Mouse (Mus musculus): ENCODE data around the gene Cep72. TPM values are rescaled to one million over a fixed set of nuclear protein-coding genes. Genes with fewer than 3 reads are reported as not detected.
"Not testable (repeated sequence)": the region's sequence is repeated elsewhere in the genome, so short reads cannot be mapped to it uniquely, and the experiment has no call there.

Gene Cep72
- polyA plus RNA-seq, 1 experiment = 11.1 TPM

- peak; percentile 93 for DNase-seq
- Histone ChIP-seq H3K27me3 (ENCODE audit: control insufficient read depth, insufficient read depth, low read length) (no peaks in the 10 kb centered on the region; the same call in 1 of the 2 replicates), H3K4me1 (replicated peaks; ENCODE audit: control insufficient read depth, insufficient read depth, low read length) (peaks cover 16% of the 10 kb centered on the region), H3K4me3 (ENCODE audit: control insufficient read depth, insufficient read depth, low read length) (peak within 1 kb of the TSS; percentile 40), H3K27ac (ENCODE audit: control insufficient read depth, insufficient read depth, low read length) (no peak within 1 kb of the TSS), H3K36me3 (ENCODE audit: control insufficient read depth, insufficient read depth, low read length) (no peaks in the 10 kb centered on the region)
- TF ChIP-seq POLR2A (IDR thresholded peaks at IDR 0.05; ENCODE audit: control insufficient read depth, extremely low read depth, insufficient read depth, low read length, poor library complexity) (no peak), CTCF (IDR thresholded peaks at IDR 0.05; ENCODE audit: borderline replicate concordance, control insufficient read depth, extremely low read depth, insufficient read depth, low read length, poor library complexity) (peak; percentile 38; the same call in 1 of the 2 replicates)
- WGBS = 1% methylated on average over 56 of the region's 56 CpGs
Observed at GRCm38 (mm10) chr13:74008948-74009718, 53.0 kb downstream of the Cep72 start, which contains the start of gene Tppp. Gene Tppp (plus strand): TSS chr13:74009407.

DNA sequence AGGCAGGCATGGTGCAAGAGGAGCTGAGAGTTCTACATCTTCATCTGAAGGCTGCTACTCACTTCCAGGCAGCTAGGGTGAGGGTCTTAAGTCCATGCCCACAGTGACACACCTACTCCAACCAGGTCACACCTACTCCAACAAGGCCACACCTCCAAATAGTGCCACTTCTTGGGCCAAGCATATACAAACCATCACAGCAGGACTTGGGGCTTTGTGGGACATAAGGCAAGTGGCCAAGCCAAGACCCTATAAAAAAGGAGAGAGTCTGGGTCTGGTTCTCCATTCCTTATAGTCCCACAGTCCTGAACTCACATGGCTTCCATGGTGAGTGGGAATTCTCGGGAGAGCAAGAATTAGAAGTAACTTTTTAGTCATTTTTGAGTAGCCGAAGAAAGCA, 53.9 kb downstream of the Cep72 start:
- H3K27me3 ChIP-seq (ENCODE audit: control insufficient read depth, insufficient read depth, low read length); H3K4me3 ChIP-seq (ENCODE audit: control insufficient read depth, insufficient read depth, low read length); H3K36me3 ChIP-seq (ENCODE audit: control insufficient read depth, insufficient read depth, low read length); H3K27ac ChIP-seq (ENCODE audit: control insufficient read depth, insufficient read depth, low read length); DNase-seq: not testable (repeated sequence)
- WGBS = 75% methylated on average over 2 of the region's 2 CpGs
- peaks cover 16% of the 10 kb centered on the region for H3K4me1 ChIP-seq (replicated peaks; ENCODE audit: control insufficient read depth, insufficient read depth, low read length)

GRCm38 (mm10) chr13:74006881-74007280, 55.2 kb downstream of the Cep72 start:
- 86% methylated on average over 4 of the region's 4 CpGs for WGBS
- H3K36me3 ChIP-seq (ENCODE audit: control insufficient read depth, insufficient read depth, low read length); DNase-seq; H3K27me3 ChIP-seq (ENCODE audit: control insufficient read depth, insufficient read depth, low read length); H3K4me3 ChIP-seq (ENCODE audit: control insufficient read depth, insufficient read depth, low read length); H3K27ac ChIP-seq (ENCODE audit: control insufficient read depth, insufficient read depth, low read length): not testable (repeated sequence)
- H3K4me1 ChIP-seq (replicated peaks; ENCODE audit: control insufficient read depth, insufficient read depth, low read length) = peaks cover 16% of the 10 kb centered on the region

GRCm38 (mm10) chr13:74001492-74001891, 60.6 kb downstream of the Cep72 start:
- TF ChIP-seq CTCF (IDR thresholded peaks at IDR 0.05; ENCODE audit: borderline replicate concordance, control insufficient read depth, extremely low read depth, insufficient read depth, low read length, poor library complexity) = no peak
- no peak for TF ChIP-seq POLR2A (IDR thresholded peaks at IDR 0.05; ENCODE audit: control insufficient read depth, extremely low read depth, insufficient read depth, low read length, poor library complexity)
- H3K4me1 ChIP-seq (replicated peaks; ENCODE audit: control insufficient read depth, insufficient read depth, low read length) = no peaks in the 10 kb centered on the region

DNA sequence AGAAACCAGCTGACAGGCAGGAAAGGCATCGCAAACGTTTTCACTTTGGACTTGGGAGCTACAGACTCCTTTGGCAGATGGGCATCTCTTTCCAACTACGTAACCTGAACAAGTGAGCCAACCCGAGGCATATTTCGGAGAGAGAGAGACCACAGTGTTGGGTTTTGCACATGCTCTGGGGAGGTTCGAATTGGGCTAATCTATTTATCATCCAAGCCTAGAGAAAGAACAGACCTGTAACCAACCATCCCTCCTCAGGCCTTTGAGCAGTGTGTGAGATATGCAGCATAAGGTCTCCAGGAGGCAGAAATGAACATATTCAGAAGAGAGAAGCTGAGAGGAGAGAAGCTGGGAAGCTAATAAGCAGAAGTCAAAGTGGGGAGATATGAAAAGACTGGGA, 61.1 kb downstream of the Cep72 start:
- H3K4me3 ChIP-seq (ENCODE audit: control insufficient read depth, insufficient read depth, low read length) = no peak overlapping the region
- TF ChIP-seq CTCF (IDR thresholded peaks at IDR 0.05; ENCODE audit: borderline replicate concordance, control insufficient read depth, extremely low read depth, insufficient read depth, low read length, poor library complexity) (no peak), POLR2A (IDR thresholded peaks at IDR 0.05; ENCODE audit: control insufficient read depth, extremely low read depth, insufficient read depth, low read length, poor library complexity) (no peak)
- no peaks in the 10 kb centered on the region for H3K27me3 ChIP-seq (ENCODE audit: control insufficient read depth, insufficient read depth, low read length)
- H3K27ac ChIP-seq (ENCODE audit: control insufficient read depth, insufficient read depth, low read length) = no peak overlapping the region
- no peaks in the 10 kb centered on the region for H3K36me3 ChIP-seq (ENCODE audit: control insufficient read depth, insufficient read depth, low read length)
- no peaks in the 10 kb centered on the region for H3K4me1 ChIP-seq (replicated peaks; ENCODE audit: control insufficient read depth, insufficient read depth, low read length)
- no peak for DNase-seq
- WGBS = 85% methylated on average over 6 of the region's 6 CpGs

More at GRCm38 (mm10) chr13:74001492-74001891, 60.6 kb downstream of the Cep72 start:
- no peak for DNase-seq
- Histone ChIP-seq H3K4me3 (ENCODE audit: control insufficient read depth, insufficient read depth, low read length) (no peak overlapping the region), H3K36me3 (ENCODE audit: control insufficient read depth, insufficient read depth, low read length) (no peaks in the 10 kb centered on the region), H3K27me3 (ENCODE audit: control insufficient read depth, insufficient read depth, low read length) (no peaks in the 10 kb centered on the region), H3K27ac (ENCODE audit: control insufficient read depth, insufficient read depth, low read length) (no peak overlapping the region)
- WGBS = 73% methylated on average over 4 of the region's 4 CpGs

GRCm38 (mm10) chr13:74000519-74000918, 61.6 kb downstream of the Cep72 start:
- Histone ChIP-seq H3K4me3 (ENCODE audit: control insufficient read depth, insufficient read depth, low read length) (no peak overlapping the region), H3K27me3 (ENCODE audit: control insufficient read depth, insufficient read depth, low read length) (no peaks in the 10 kb centered on the region), H3K36me3 (ENCODE audit: control insufficient read depth, insufficient read depth, low read length) (no peaks in the 10 kb centered on the region), H3K4me1 (replicated peaks; ENCODE audit: control insufficient read depth, insufficient read depth, low read length) (no peaks in the 10 kb centered on the region), H3K27ac (ENCODE audit: control insufficient read depth, insufficient read depth, low read length) (no peak overlapping the region)
- no peak for DNase-seq
- TF ChIP-seq CTCF (IDR thresholded peaks at IDR 0.05; ENCODE audit: borderline replicate concordance, control insufficient read depth, extremely low read depth, insufficient read depth, low read length, poor library complexity) = no peak
- TF ChIP-seq POLR2A (IDR thresholded peaks at IDR 0.05; ENCODE audit: control insufficient read depth, extremely low read depth, insufficient read depth, low read length, poor library complexity) = no peak

GRCm38 (mm10) chr13:73996456-73996855, 65.6 kb downstream of the Cep72 start:
- Histone ChIP-seq H3K4me1 (replicated peaks; ENCODE audit: control insufficient read depth, insufficient read depth, low read length) (no peaks in the 10 kb centered on the region), H3K36me3 (ENCODE audit: control insufficient read depth, insufficient read depth, low read length) (no peaks in the 10 kb centered on the region), H3K27me3 (ENCODE audit: control insufficient read depth, insufficient read depth, low read length) (no peaks in the 10 kb centered on the region), H3K27ac (ENCODE audit: control insufficient read depth, insufficient read depth, low read length) (no peak overlapping the region), H3K4me3 (ENCODE audit: control insufficient read depth, insufficient read depth, low read length) (no peak overlapping the region)
- WGBS = 74% methylated on average over 4 of the region's 4 CpGs
- no peak for DNase-seq
- TF ChIP-seq POLR2A (IDR thresholded peaks at IDR 0.05; ENCODE audit: control insufficient read depth, extremely low read depth, insufficient read depth, low read length, poor library complexity) (no peak), CTCF (IDR thresholded peaks at IDR 0.05; ENCODE audit: borderline replicate concordance, control insufficient read depth, extremely low read depth, insufficient read depth, low read length, poor library complexity) (no peak)

Data from thymus, adult 2 months (tissue).